Mouse (Mus musculus): ENCODE data around the gene Ttc16.

DNA sequence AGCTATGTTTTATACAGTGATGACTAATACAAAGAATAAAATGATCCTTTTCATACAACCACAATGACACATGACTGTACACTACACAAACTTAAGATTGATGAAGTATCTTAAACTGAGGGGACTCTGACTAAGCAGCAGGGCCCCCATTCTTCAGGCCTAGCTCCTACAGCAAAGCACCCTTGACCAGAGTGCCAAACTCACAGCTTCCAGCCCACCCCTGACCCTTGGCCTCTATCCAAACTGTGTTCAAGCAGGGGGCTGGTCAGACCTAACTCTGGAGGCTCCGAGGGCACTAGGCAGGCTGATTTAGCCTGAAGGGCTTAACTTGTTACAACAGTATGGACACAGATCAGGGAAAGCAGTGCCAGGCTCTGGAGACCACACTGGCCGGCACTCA, 13.1 kb upstream of the Ttc16 start:
- TF ChIP-seq GATA1 (IDR thresholded peaks at IDR 0.05; ENCODE audit: borderline replicate concordance, low read length) (no peak), FLI1 (IDR thresholded peaks at IDR 0.05; ENCODE audit: low read length) (no peak)
